Mouse (Mus musculus): ENCODE results near the gene St3gal5. TPM values are rescaled to one million over a fixed set of nuclear protein-coding genes. Genes with fewer than 3 reads are reported as not detected.

St3gal5 gene
- polyA plus RNA-seq, 2 experiments from 2014 or later, result 1.0 to 1.2 TPM

- ATAC-seq, result no peak
Observed at GRCm38 (mm10) chr6:72098021-72098655, 746 bp downstream of the St3gal5 start.

GRCm38 (mm10) chr6:72098691-72099090 is 1.3 kb downstream of the St3gal5 start:
- ATAC-seq, result no peak

GRCm38 (mm10) chr6:72099281-72099680 is 1.9 kb downstream of the St3gal5 start:
- ATAC-seq, result no peak

GRCm38 (mm10) chr6:72100171-72100570 is 2.8 kb downstream of the St3gal5 start:
- no peak for ATAC-seq

GRCm38 (mm10) chr6:72100939-72101338 is 3.5 kb downstream of the St3gal5 start:
- ATAC-seq, result no peak

- no peak for ATAC-seq
Observed at GRCm38 (mm10) chr6:72101386-72101785, 4.0 kb downstream of the St3gal5 start.

GRCm38 (mm10) chr6:72102066-72102465 is 4.7 kb downstream of the St3gal5 start:
- no peak for ATAC-seq

- no peak for ATAC-seq
Observed at GRCm38 (mm10) chr6:72104534-72104933, 7.1 kb downstream of the St3gal5 start.

- no peak for ATAC-seq
Observed at GRCm38 (mm10) chr6:72108941-72109892, 11.8 kb downstream of the St3gal5 start.

- ATAC-seq, result no peak
Observed at GRCm38 (mm10) chr6:72110577-72110976, 13.2 kb downstream of the St3gal5 start.

- ATAC-seq, result no peak
Observed at GRCm38 (mm10) chr6:72112575-72112974, 15.2 kb downstream of the St3gal5 start.

- no peak for ATAC-seq
Observed at GRCm38 (mm10) chr6:72113093-72113702, 15.8 kb downstream of the St3gal5 start.

- no peak for ATAC-seq
Observed at GRCm38 (mm10) chr6:72114902-72115301, 17.5 kb downstream of the St3gal5 start.

GRCm38 (mm10) chr6:72117322-72117968 is 20.1 kb downstream of the St3gal5 start:
- no peak for ATAC-seq

GRCm38 (mm10) chr6:72119870-72120269 is 22.5 kb downstream of the St3gal5 start:
- ATAC-seq, result no peak

GRCm38 (mm10) chr6:72121301-72121700 is 23.9 kb downstream of the St3gal5 start:
- no peak for ATAC-seq

- no peak for ATAC-seq
Observed at GRCm38 (mm10) chr6:72122515-72122914, 25.1 kb downstream of the St3gal5 start.

GRCm38 (mm10) chr6:72124315-72125103 is 27.1 kb downstream of the St3gal5 start:
- ATAC-seq, result no peak

- ATAC-seq, result no peak
Observed at GRCm38 (mm10) chr6:72126128-72126917, 28.9 kb downstream of the St3gal5 start.

GRCm38 (mm10) chr6:72130056-72130455 is 32.7 kb downstream of the St3gal5 start:
- no peak for ATAC-seq

- ATAC-seq, result no peak
Observed at GRCm38 (mm10) chr6:72132671-72133214, 35.4 kb downstream of the St3gal5 start.

All from activated CD4-positive, CD25-positive, alpha-beta regulatory T cell, adult 4 months (primary cell).